Mouse (Mus musculus): ENCODE data around the gene Egln3. TPM values are rescaled to one million over a fixed set of nuclear protein-coding genes. Genes with fewer than 3 reads are reported as not detected.
A peak's percentile ranks its signal among the peaks of the same experiment; 100 is the strongest.

Gene Egln3
- polyA plus RNA-seq, 1 experiment from 2014 or later, result 21.1 TPM

GRCm38 (mm10) chr12:54225090-54225489, 21.4 kb upstream of the Egln3 start:
- 53% methylated on average over 3 of the region's 3 CpGs for WGBS
- Histone ChIP-seq H3K4me3 (no peak overlapping the region), H3K9ac (no peak overlapping the region), H3K27ac (no peak overlapping the region), H3K4me2 (no peak overlapping the region), H3K4me1 (0 out of 2 replicates have a peak, but pooled peaks cover 3% of the 10 kb centered on the region), H3K9me3 (no peaks in the 10 kb centered on the region), H3K27me3 (no peaks in the 10 kb centered on the region), H3K36me3 (no peaks in the 10 kb centered on the region)
- ATAC-seq (ENCODE audit: borderline replicate concordance, extremely low read depth, low FRiP score, low TSS enrichment), result no peak

DNA sequence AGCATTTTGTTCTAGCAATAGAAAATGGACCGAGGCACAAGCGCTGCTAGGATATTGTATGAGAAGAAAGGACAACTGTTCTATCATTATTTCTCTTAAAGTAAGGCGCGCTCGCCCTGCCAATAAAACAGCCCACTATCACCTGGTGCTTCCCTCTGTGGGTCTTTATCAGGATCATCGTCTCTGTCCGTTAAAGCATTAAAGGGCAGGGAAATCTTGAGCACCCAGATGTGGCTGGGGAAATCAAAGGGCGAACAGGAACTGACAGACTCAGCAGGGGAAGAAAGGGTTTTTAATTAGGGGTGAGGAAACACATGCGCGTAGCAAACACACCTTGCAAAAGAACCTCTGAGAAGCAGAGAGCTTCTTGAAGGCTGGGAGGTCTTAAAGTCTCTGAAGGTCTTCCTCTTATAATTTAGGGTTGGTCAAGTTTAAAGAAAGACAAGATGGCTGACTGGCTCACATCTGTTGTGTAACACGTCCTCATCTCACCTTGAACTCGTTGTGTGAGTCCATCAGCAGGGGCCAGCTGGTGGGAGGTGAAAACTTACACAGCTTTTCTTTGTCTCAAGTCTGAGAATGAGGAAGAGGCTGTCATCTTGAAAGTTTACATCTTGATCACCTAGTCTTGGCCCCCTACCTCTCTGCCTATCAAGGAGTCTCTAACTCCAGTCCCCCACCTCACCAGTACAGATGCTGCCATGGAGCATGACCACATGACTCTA, 18.5 kb upstream of the Egln3 start:
- ATAC-seq (ENCODE audit: borderline replicate concordance, extremely low read depth, low FRiP score, low TSS enrichment), result no peak
- Histone ChIP-seq H3K27me3 (no peaks in the 10 kb centered on the region), H3K4me1 (0 out of 2 replicates have a peak, but pooled peaks cover 3% of the 10 kb centered on the region), H3K4me3 (no peak overlapping the region), H3K9me3 (no peaks in the 10 kb centered on the region), H3K36me3 (no peaks in the 10 kb centered on the region), H3K27ac (no peak overlapping the region), H3K4me2 (no peak overlapping the region), H3K9ac (no peak overlapping the region)
- WGBS, result 61% methylated on average over 12 of the region's 12 CpGs

GRCm38 (mm10) chr12:54216673-54217072, 13.0 kb upstream of the Egln3 start:
- Histone ChIP-seq H3K4me1 (no peaks in the 10 kb centered on the region), H3K36me3 (no peaks in the 10 kb centered on the region), H3K9me3 (no peaks in the 10 kb centered on the region), H3K9ac (no peak overlapping the region), H3K4me3 (no peak overlapping the region), H3K27ac (no peak overlapping the region), H3K4me2 (no peak overlapping the region), H3K27me3 (no peaks in the 10 kb centered on the region)
- 67% methylated on average over 5 of the region's 5 CpGs for WGBS
- ATAC-seq (ENCODE audit: borderline replicate concordance, extremely low read depth, low FRiP score, low TSS enrichment), result no peak

DNA sequence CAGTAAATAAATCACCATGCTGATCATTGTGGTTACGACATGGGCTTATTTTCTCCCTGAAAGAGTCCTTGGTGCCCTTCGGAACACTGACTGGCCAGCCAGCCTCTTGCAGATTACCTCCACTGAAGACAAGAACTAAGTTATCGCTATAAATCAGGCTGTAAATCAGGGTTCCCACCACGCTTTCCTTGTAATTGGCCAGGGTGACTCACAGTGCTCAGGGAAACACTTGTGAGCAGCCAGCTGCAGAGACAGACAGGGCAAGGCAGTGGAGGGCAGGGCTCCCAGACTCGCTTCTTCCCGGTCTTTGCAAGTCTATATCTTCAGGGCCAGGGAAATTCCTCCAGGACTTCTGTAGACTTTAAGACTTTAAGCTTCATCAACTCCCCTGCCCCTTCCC, 10.8 kb upstream of the Egln3 start:
- no peaks in the 10 kb centered on the region for H3K36me3 ChIP-seq
- H3K27me3 ChIP-seq, result no peaks in the 10 kb centered on the region
- no peak overlapping the region for H3K4me3 ChIP-seq
- H3K9ac ChIP-seq, result no peak overlapping the region
- ATAC-seq (ENCODE audit: borderline replicate concordance, extremely low read depth, low FRiP score, low TSS enrichment), result no peak
- WGBS, result 58% methylated on average over 6 of the region's 6 CpGs
- H3K4me2 ChIP-seq, result no peak overlapping the region
- no peaks in the 10 kb centered on the region for H3K9me3 ChIP-seq
- H3K4me1 ChIP-seq, result 0 out of 2 replicates have a peak, but pooled peaks cover under 1% of the 10 kb centered on the region
- H3K27ac ChIP-seq, result no peak overlapping the region

GRCm38 (mm10) chr12:54213871-54214270, 10.2 kb upstream of the Egln3 start:
- no peak overlapping the region for H3K27ac ChIP-seq
- no peak overlapping the region for H3K9ac ChIP-seq
- no peaks in the 10 kb centered on the region for H3K27me3 ChIP-seq
- peaks cover 6% of the 10 kb centered on the region for H3K4me1 ChIP-seq
- no peaks in the 10 kb centered on the region for H3K9me3 ChIP-seq
- H3K4me2 ChIP-seq, result no peak overlapping the region
- no peak for ATAC-seq (ENCODE audit: borderline replicate concordance, extremely low read depth, low FRiP score, low TSS enrichment)
- H3K4me3 ChIP-seq, result no peak overlapping the region
- no peaks in the 10 kb centered on the region for H3K36me3 ChIP-seq
- 71% methylated on average over 4 of the region's 4 CpGs for WGBS

DNA sequence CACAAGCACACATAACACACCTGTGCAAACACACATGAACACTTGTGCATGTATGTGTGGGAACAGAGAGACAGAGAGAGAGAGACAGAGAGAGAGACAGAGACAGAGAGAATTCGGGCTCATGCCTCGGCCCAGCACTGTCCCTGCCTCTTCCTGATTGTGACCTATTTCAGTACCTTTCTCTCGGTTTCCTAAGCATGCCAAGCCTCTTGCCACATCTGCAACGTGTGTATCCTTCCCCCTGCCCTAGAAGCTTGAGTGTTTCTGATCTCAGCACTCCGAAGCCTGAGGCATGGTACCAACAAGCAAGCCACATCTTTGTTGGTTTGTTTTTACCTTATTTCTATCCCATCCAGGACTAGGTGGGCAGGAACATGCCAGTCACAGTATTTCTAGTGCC, 9.6 kb upstream of the Egln3 start:
- WGBS, result 53% methylated on average over 5 of the region's 5 CpGs
- no peak overlapping the region for H3K27ac ChIP-seq

GRCm38 (mm10) chr12:54209182-54209563, 5.5 kb upstream of the Egln3 start:
- Histone ChIP-seq H3K4me2 (no peak overlapping the region), H3K9ac (no peak overlapping the region), H3K36me3 (no peaks in the 10 kb centered on the region), H3K27me3 (no peaks in the 10 kb centered on the region), H3K4me3 (no peak overlapping the region), H3K27ac (0 out of 2 replicates have a peak overlapping the region, but pooled peaks have one; percentile 21), H3K9me3 (no peaks in the 10 kb centered on the region), H3K4me1 (peaks cover 7% of the 10 kb centered on the region)
- peak; percentile 20; the same call in 1 of the 2 replicates for ATAC-seq (ENCODE audit: borderline replicate concordance, extremely low read depth, low FRiP score, low TSS enrichment)
- 37% methylated on average over 6 of the region's 6 CpGs for WGBS

More for the DNA sequence above, 9.6 kb upstream of the Egln3 start:
- Histone ChIP-seq H3K4me2 (no peak overlapping the region), H3K9me3 (no peaks in the 10 kb centered on the region), H3K36me3 (no peaks in the 10 kb centered on the region), H3K4me3 (no peak overlapping the region), H3K4me1 (peaks cover 7% of the 10 kb centered on the region), H3K9ac (no peak overlapping the region), H3K27me3 (no peaks in the 10 kb centered on the region)
- no peak for ATAC-seq (ENCODE audit: borderline replicate concordance, extremely low read depth, low FRiP score, low TSS enrichment)

GRCm38 (mm10) chr12:54208433-54209181, 4.9 kb upstream of the Egln3 start:
- Histone ChIP-seq H3K4me1 (peaks cover 11% of the 10 kb centered on the region), H3K27me3 (no peaks in the 10 kb centered on the region), H3K9ac (no peak overlapping the region), H3K4me2 (no peak overlapping the region), H3K4me3 (no peak overlapping the region), H3K9me3 (no peaks in the 10 kb centered on the region), H3K27ac (peak overlapping the region; percentile 64), H3K36me3 (no peaks in the 10 kb centered on the region)
- 43% methylated on average over 8 of the region's 8 CpGs for WGBS
- peak; percentile 61; the same call in 1 of the 2 replicates for ATAC-seq (ENCODE audit: borderline replicate concordance, extremely low read depth, low FRiP score, low TSS enrichment)

DNA sequence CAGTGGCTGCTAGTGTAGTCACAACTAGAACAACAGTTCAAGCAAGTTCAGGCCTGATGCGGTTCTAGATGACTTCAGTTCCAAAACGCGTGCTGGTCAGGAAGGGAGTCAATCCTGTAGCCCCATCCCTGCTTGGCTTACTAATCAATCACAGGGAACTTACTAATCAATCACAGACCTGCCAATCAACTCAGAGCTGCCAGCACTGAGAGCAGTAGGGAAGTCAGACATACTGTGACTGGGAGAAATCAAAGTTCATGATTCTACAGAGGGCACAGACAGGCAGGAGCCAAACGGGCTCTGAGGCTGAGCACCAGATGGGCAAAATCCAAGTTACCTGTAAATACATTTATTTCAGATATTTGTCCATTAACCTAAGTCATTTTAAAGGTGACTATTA, 2.1 kb upstream of the Egln3 start:
- peaks cover 8% of the 10 kb centered on the region; the same call in 1 of the 2 replicates for H3K27me3 ChIP-seq

GRCm38 (mm10) chr12:54205195-54205594, 1.5 kb upstream of the Egln3 start:
- WGBS, result 19% methylated on average over 1 of the region's 1 CpGs
- no peaks in the 10 kb centered on the region for H3K9me3 ChIP-seq
- no peak overlapping the region for H3K4me3 ChIP-seq
- H3K27ac ChIP-seq, result no peak overlapping the region
- no peak for ATAC-seq (ENCODE audit: borderline replicate concordance, extremely low read depth, low FRiP score, low TSS enrichment)
- peaks cover 21% of the 10 kb centered on the region for H3K4me1 ChIP-seq
- H3K9ac ChIP-seq, result no peak overlapping the region
- H3K36me3 ChIP-seq, result no peaks in the 10 kb centered on the region
- H3K27me3 ChIP-seq, result peaks cover 8% of the 10 kb centered on the region; the same call in 1 of the 2 replicates
- no peak overlapping the region for H3K4me2 ChIP-seq

More for the DNA sequence above, 2.1 kb upstream of the Egln3 start:
- Histone ChIP-seq H3K4me2 (no peak overlapping the region), H3K9me3 (no peaks in the 10 kb centered on the region), H3K27ac (no peak overlapping the region), H3K36me3 (no peaks in the 10 kb centered on the region), H3K4me3 (no peak overlapping the region), H3K9ac (no peak overlapping the region), H3K4me1 (peaks cover 20% of the 10 kb centered on the region)
- 87% methylated on average over 4 of the region's 4 CpGs for WGBS
- no peak for ATAC-seq (ENCODE audit: borderline replicate concordance, extremely low read depth, low FRiP score, low TSS enrichment)

GRCm38 (mm10) chr12:54202765-54203655, 650 bp downstream of the Egln3 start:
- peaks cover 31% of the 10 kb centered on the region for H3K4me1 ChIP-seq

More at GRCm38 (mm10) chr12:54202765-54203655, 650 bp downstream of the Egln3 start:
- Histone ChIP-seq H3K4me2 (peak overlapping the region; percentile 97), H3K27ac (peak overlapping the region; percentile 69), H3K9ac (peak overlapping the region; percentile 86), H3K27me3 (peaks cover 8% of the 10 kb centered on the region; the same call in 1 of the 2 replicates), H3K4me3 (peak overlapping the region; percentile 74), H3K36me3 (no peaks in the 10 kb centered on the region), H3K9me3 (no peaks in the 10 kb centered on the region)
- peak; percentile 44 for ATAC-seq (ENCODE audit: borderline replicate concordance, extremely low read depth, low FRiP score, low TSS enrichment)
- WGBS, result 2% methylated on average over 55 of the region's 55 CpGs
